20 mouse cellular contexts compared by ENCODE assay signal in genomic region chr6:30126766-30127165, GRCm38 (mm10).
"Had no signal": no experiment of that assay in that cellular context is flagged by ENCODE, and none has a peak within 500 bp of the region (broad histone marks: within the 10 kb centered on the region; RNA-seq: fewer than 3 reads in every experiment).

No protein-coding gene starts in this region.

- ATAC-seq: intestine, postnatal 0 days; midbrain, embryonic 13.5 days; midbrain, embryonic 16.5 days had no signal

- H3K4me3 ChIP-seq: limb, embryonic 12.5 days; limb, embryonic 15.5 days; lung, embryonic 15.5 days; megakaryocyte, embryonic 14.5 days; midbrain, embryonic 10.5 days; midbrain, embryonic 13.5 days; myocyte; neural tube, embryonic 13.5 days; stomach, embryonic 15.5 days had no signal

- H3K27ac ChIP-seq: limb, embryonic 12.5 days; limb, embryonic 15.5 days; liver, embryonic 14.5 days; lung, embryonic 15.5 days; midbrain, embryonic 10.5 days; midbrain, embryonic 13.5 days; neural tube, embryonic 13.5 days; stomach, embryonic 15.5 days had no signal

- H3K4me2 ChIP-seq: limb, embryonic 12.5 days; limb, embryonic 15.5 days; lung, embryonic 15.5 days; midbrain, embryonic 13.5 days; neural tube, embryonic 13.5 days; stomach, embryonic 15.5 days had no signal

- H3K9ac ChIP-seq: limb, embryonic 12.5 days; limb, embryonic 15.5 days; liver, embryonic 14.5 days; lung, embryonic 15.5 days; midbrain, embryonic 13.5 days; neural tube, embryonic 13.5 days; stomach, embryonic 15.5 days had no signal

- H3K9me3 ChIP-seq: limb, embryonic 12.5 days; limb, embryonic 15.5 days; lung, embryonic 15.5 days; megakaryocyte, embryonic 14.5 days; midbrain, embryonic 10.5 days; midbrain, embryonic 13.5 days; neural tube, embryonic 13.5 days; stomach, embryonic 15.5 days had no signal

- H3K27me3 ChIP-seq: limb, embryonic 12.5 days; limb, embryonic 15.5 days; lung, embryonic 15.5 days; megakaryocyte, embryonic 14.5 days; midbrain, embryonic 13.5 days; neural tube, embryonic 13.5 days; stomach, embryonic 15.5 days had no signal

- H3K4me1 ChIP-seq: limb, embryonic 12.5 days; limb, embryonic 15.5 days; lung, embryonic 15.5 days; midbrain, embryonic 10.5 days; midbrain, embryonic 13.5 days; neural tube, embryonic 13.5 days; stomach, embryonic 15.5 days had no signal

- DNase-seq: left cerebral cortex, postnatal 4 days; lung, adult 18-20 months; lung, postnatal 10 days; lung, postnatal 36 days; retina, postnatal 1 day; right cerebral cortex, postnatal 25 days; spleen, adult 18-20 months; thymus, postnatal 25 days had no signal
